ENCODE assay signal across 18 mouse cellular contexts in genomic region chr19:59265907-59266306, GRCm38 (mm10). TPM values are rescaled to one million over a fixed set of nuclear protein-coding genes. Genes with fewer than 3 reads are reported as not detected.
"Had no signal": no experiment of that assay in that cellular context is flagged by ENCODE, and none has a peak within 500 bp of the region (broad histone marks: within the 10 kb centered on the region; RNA-seq: fewer than 3 reads in every experiment).

No protein-coding gene starts in this region.

- DNase-seq: kidney, adult 8-10 months; left cerebral cortex, postnatal 4 days; lung, adult 2 months; lung, postnatal 36 days; thymus, postnatal 4 days had no signal

- H3K36me3 ChIP-seq: limb, embryonic 13.5 days; liver, embryonic 15.5 days; midbrain, embryonic 15.5 days; neural tube, embryonic 12.5 days had no signal

- H3K9me3 ChIP-seq: limb, embryonic 13.5 days; liver, embryonic 15.5 days; midbrain, embryonic 15.5 days; neural tube, embryonic 12.5 days had no signal

- H3K27ac ChIP-seq: limb, embryonic 13.5 days; liver, embryonic 15.5 days; midbrain, embryonic 15.5 days; neural tube, embryonic 12.5 days; stomach, postnatal 0 days had no signal

- ATAC-seq: lung, postnatal 0 days; midbrain, embryonic 15.5 days had no signal

- H3K9ac ChIP-seq: limb, embryonic 13.5 days; liver, embryonic 15.5 days; midbrain, embryonic 15.5 days; neural tube, embryonic 12.5 days had no signal

- H3K4me3 ChIP-seq: limb, embryonic 13.5 days; liver, embryonic 15.5 days; midbrain, embryonic 15.5 days; neural tube, embryonic 12.5 days had no signal

- H3K4me2 ChIP-seq: limb, embryonic 13.5 days; liver, embryonic 11.5 days; liver, embryonic 15.5 days; midbrain, embryonic 15.5 days; neural tube, embryonic 12.5 days had no signal

RNA-seq across cellular contexts. Expression of gene Kcnk18, which starts 46.9 kb away (rescaled TPM):
- total RNA-seq: layer of hippocampus, postnatal 14 days; left cerebral cortex, adult 8-10 months; left cerebral cortex, postnatal 4 days; megakaryocyte progenitor cell, adult 5-6 weeks; monocyte, adult 5-6 weeks; neutrophil, adult 5-6 weeks had no signal
- polyA plus RNA-seq: kidney, embryonic 16.5 days; liver, embryonic 11.5 days; liver, embryonic 15.5 days; lung, adult 2 months; lung, postnatal 0 days; midbrain, embryonic 15.5 days; neural tube, embryonic 12.5 days; stomach, postnatal 0 days had no signal
